Mouse (Mus musculus): ENCODE results near the gene Haus8. TPM values are rescaled to one million over a fixed set of nuclear protein-coding genes. Genes with fewer than 3 reads are reported as not detected.

Haus8 gene
- 43.6 and 80.1 TPM in 2 replicates for total RNA-seq (2023)

GRCm38 (mm10) chr8:71272286-71273150 lies at the start of gene Haus8, which contains the start of gene Myo9b:
Haus8 (minus strand) TSS chr8:71272934.
Myo9b (plus strand) TSS chr8:71272714.

Other genes with a start within 250 kb of the Haus8 start
- 142 and 167 TPM in 2 replicates for gene Myo9b, start 220 bp downstream of the Haus8 start, total RNA-seq (2023)
- gene Use1, start 93.9 kb upstream of the Haus8 start, total RNA-seq (2023) = 129 and 136 TPM in 2 replicates
- 19.2 and 21.5 TPM in 2 replicates for gene Ocel1, start 98.4 kb upstream of the Haus8 start, total RNA-seq (2023)
- 8.2 and 8.6 TPM in 2 replicates for gene Nr2f6, start 109.0 kb upstream of the Haus8 start, total RNA-seq (2023)
- gene Ushbp1, start 122.9 kb upstream of the Haus8 start, total RNA-seq (2023) = 0.16 TPM in 1 of 2 replicates, not detected in the other
- 48.3 and 53.8 TPM in 2 replicates for gene Babam1, start 123.9 kb upstream of the Haus8 start, total RNA-seq (2023)
- gene Ankle1, start 133.1 kb upstream of the Haus8 start, total RNA-seq (2023) = 11.3 and 13.8 TPM in 2 replicates
- gene Abhd8, start 190.7 kb upstream of the Haus8 start, total RNA-seq (2023) = 3.6 and 5.1 TPM in 2 replicates
- gene Mrpl34, start 192.0 kb upstream of the Haus8 start, total RNA-seq (2023) = 17.4 and 18.6 TPM in 2 replicates
- 70.0 and 77.1 TPM in 2 replicates for gene Dda1, start 196.3 kb upstream of the Haus8 start, total RNA-seq (2023)
- gene Ano8, start 213.0 kb upstream of the Haus8 start, total RNA-seq (2023) = 3.0 and 3.9 TPM in 2 replicates
- 7.4 and 8.6 TPM in 2 replicates for gene Gtpbp3, start 215.2 kb upstream of the Haus8 start, total RNA-seq (2023)
- gene Plvap, start 238.8 kb upstream of the Haus8 start, total RNA-seq (2023) = 0.47 TPM in 1 of 2 replicates, not detected in the other